Mouse (Mus musculus): ENCODE measurements around the gene Pou3f3. TPM values are rescaled to one million over a fixed set of nuclear protein-coding genes. Genes with fewer than 3 reads are reported as not detected.

Gene Pou3f3
- total and polyA plus RNA-seq, 3 experiments, result not detected

- H3K27ac ChIP-seq (ENCODE audit: control insufficient read depth, low read depth, low read length), result no peak overlapping the region
- H3K9me3 ChIP-seq (replicated peaks; ENCODE audit: insufficient read depth, low read length), result no peaks in the 10 kb centered on the region
- no peak overlapping the region for H3K9ac ChIP-seq (ENCODE audit: control insufficient read depth, low read depth, low read length, poor library complexity, severe bottlenecking)
- no peak for DNase-seq (ENCODE audit: low read depth, low spot score)
- no peaks in the 10 kb centered on the region for H3K4me1 ChIP-seq (ENCODE audit: control insufficient read depth in 1 of 2, insufficient read depth in 2 of 2, low read length in 2 of 2)
- H3K27me3 ChIP-seq (ENCODE audit: control insufficient read depth in 1 of 2, insufficient read depth in 2 of 2, low read length in 2 of 2), result no peaks in the 10 kb centered on the region
- TF ChIP-seq TBP (IDR thresholded peaks at IDR 0.05; ENCODE audit: low read depth, low read length) (no peak), POLR2AphosphoS2 (IDR thresholded peaks at IDR 0.05; ENCODE audit: low read length) (no peak)
- no peaks in the 10 kb centered on the region for H3K36me3 ChIP-seq (ENCODE audit: control insufficient read depth in 1 of 2, insufficient read depth in 2 of 2, low read length in 2 of 2)
- H3K4me3 ChIP-seq (ENCODE audit: control insufficient read depth in 1 of 2, insufficient read depth in 1 of 2, low read depth in 2 of 2, low read length in 2 of 2), result no peak overlapping the region
- H3K79me2 ChIP-seq (ENCODE audit: control insufficient read depth, insufficient read depth, low read length, poor library complexity), result no peaks in the 10 kb centered on the region
Measured at GRCm38 (mm10) chr1:42700171-42700570, 4.6 kb downstream of the Pou3f3 start.

- no peak for DNase-seq (ENCODE audit: low read depth, low spot score)
- Histone ChIP-seq H3K36me3 (ENCODE audit: control insufficient read depth in 1 of 2, insufficient read depth in 2 of 2, low read length in 2 of 2) (no peaks in the 10 kb centered on the region), H3K4me1 (ENCODE audit: control insufficient read depth in 1 of 2, insufficient read depth in 2 of 2, low read length in 2 of 2) (no peaks in the 10 kb centered on the region), H3K27me3 (ENCODE audit: control insufficient read depth in 1 of 2, insufficient read depth in 2 of 2, low read length in 2 of 2) (no peaks in the 10 kb centered on the region), H3K9ac (ENCODE audit: control insufficient read depth, low read depth, low read length, poor library complexity, severe bottlenecking) (no peak overlapping the region), H3K27ac (ENCODE audit: control insufficient read depth, low read depth, low read length) (no peak overlapping the region), H3K4me3 (ENCODE audit: control insufficient read depth in 1 of 2, insufficient read depth in 1 of 2, low read depth in 2 of 2, low read length in 2 of 2) (no peak overlapping the region), H3K9me3 (replicated peaks; ENCODE audit: insufficient read depth, low read length) (no peaks in the 10 kb centered on the region), H3K79me2 (ENCODE audit: control insufficient read depth, insufficient read depth, low read length, poor library complexity) (no peaks in the 10 kb centered on the region)
- TF ChIP-seq USF2 (IDR thresholded peaks at IDR 0.05; ENCODE audit: borderline replicate concordance in 1 of 2, insufficient read depth in 1 of 2, low read depth in 1 of 2, low read length in 2 of 2) (no peak), MAFK (IDR thresholded peaks at IDR 0.05; ENCODE audit: borderline replicate concordance, low read depth, low read length) (no peak), KAT2A (conservative IDR thresholded peaks at IDR 0.05; ENCODE audit: low read depth, low read length) (no peak), POLR2AphosphoS5 (IDR thresholded peaks at IDR 0.05; ENCODE audit: borderline replicate concordance, low read depth, low read length) (no peak), EP300 (IDR thresholded peaks at IDR 0.05; ENCODE audit: low read depth in 1 of 2, low read length in 2 of 2) (no peak), ZNF384 (IDR thresholded peaks at IDR 0.05; ENCODE audit: low read depth, low read length) (no peak), MYB (IDR thresholded peaks at IDR 0.05; ENCODE audit: low read depth, low read length) (no peak), MAZ (IDR thresholded peaks at IDR 0.05; ENCODE audit: low read depth, low read length) (no peak)
Measured at GRCm38 (mm10) chr1:42700815-42701214, 5.2 kb downstream of the Pou3f3 start.

GRCm38 (mm10) chr1:42701833-42702611 is 6.5 kb downstream of the Pou3f3 start:
- H3K27ac ChIP-seq (ENCODE audit: control insufficient read depth, low read depth, low read length), result no peak overlapping the region
- H3K9me3 ChIP-seq (replicated peaks; ENCODE audit: insufficient read depth, low read length), result no peaks in the 10 kb centered on the region
- no peaks in the 10 kb centered on the region for H3K79me2 ChIP-seq (ENCODE audit: control insufficient read depth, insufficient read depth, low read length, poor library complexity)
- no peak for DNase-seq (ENCODE audit: low read depth, low spot score)
- H3K4me3 ChIP-seq (ENCODE audit: control insufficient read depth in 1 of 2, insufficient read depth in 1 of 2, low read depth in 2 of 2, low read length in 2 of 2), result no peak overlapping the region
- no peak for TF ChIP-seq POLR2A (IDR thresholded peaks at IDR 0.05; ENCODE audit: control insufficient read depth in 1 of 2, insufficient read depth in 1 of 2, low read depth in 1 of 2, low read length in 2 of 2, poor library complexity in 1 of 2)
- TF ChIP-seq ZKSCAN1 (IDR thresholded peaks at IDR 0.05; ENCODE audit: low read depth, low read length), result no peak
- TF ChIP-seq NRF1 (IDR thresholded peaks at IDR 0.05; ENCODE audit: insufficient read depth, low read depth, low read length, poor library complexity, severe bottlenecking), result no peak
- no peak for TF ChIP-seq MXI1 (IDR thresholded peaks at IDR 0.05; ENCODE audit: low read depth, low read length)
- TF ChIP-seq POLR2AphosphoS2 (IDR thresholded peaks at IDR 0.05; ENCODE audit: low read length), result no peak
- TF ChIP-seq JUND (IDR thresholded peaks at IDR 0.05; ENCODE audit: low read depth, low read length), result no peak
- TF ChIP-seq TBP (IDR thresholded peaks at IDR 0.05; ENCODE audit: low read depth, low read length), result no peak
- no peak for TF ChIP-seq MYB (IDR thresholded peaks at IDR 0.05; ENCODE audit: low read depth, low read length)
- no peak for TF ChIP-seq RAD21 (IDR thresholded peaks at IDR 0.05; ENCODE audit: low read depth, low read length)
- no peak for TF ChIP-seq MAZ (IDR thresholded peaks at IDR 0.05; ENCODE audit: low read depth, low read length)
- no peak for TF ChIP-seq CHD1 (IDR thresholded peaks at IDR 0.05; ENCODE audit: low read depth, low read length)
- no peak for TF ChIP-seq ZMIZ1 (IDR thresholded peaks at IDR 0.05; ENCODE audit: low read depth, low read length)
- TF ChIP-seq SMC3 (IDR thresholded peaks at IDR 0.05; ENCODE audit: low read depth, low read length), result no peak
- TF ChIP-seq NELFE (IDR thresholded peaks at IDR 0.05; ENCODE audit: low read depth, low read length), result no peak
- TF ChIP-seq MYC (IDR thresholded peaks at IDR 0.05; ENCODE audit: low read depth, low read length), result no peak
- no peaks in the 10 kb centered on the region for H3K4me1 ChIP-seq (ENCODE audit: control insufficient read depth in 1 of 2, insufficient read depth in 2 of 2, low read length in 2 of 2)
- no peaks in the 10 kb centered on the region for H3K36me3 ChIP-seq (ENCODE audit: control insufficient read depth in 1 of 2, insufficient read depth in 2 of 2, low read length in 2 of 2)
- H3K9ac ChIP-seq (ENCODE audit: control insufficient read depth, low read depth, low read length, poor library complexity, severe bottlenecking), result no peak overlapping the region
- H3K27me3 ChIP-seq (ENCODE audit: control insufficient read depth in 1 of 2, insufficient read depth in 2 of 2, low read length in 2 of 2), result no peaks in the 10 kb centered on the region
